Comparison of ENCODE assay signal across 10 mouse cellular contexts in the genomic region with DNA sequence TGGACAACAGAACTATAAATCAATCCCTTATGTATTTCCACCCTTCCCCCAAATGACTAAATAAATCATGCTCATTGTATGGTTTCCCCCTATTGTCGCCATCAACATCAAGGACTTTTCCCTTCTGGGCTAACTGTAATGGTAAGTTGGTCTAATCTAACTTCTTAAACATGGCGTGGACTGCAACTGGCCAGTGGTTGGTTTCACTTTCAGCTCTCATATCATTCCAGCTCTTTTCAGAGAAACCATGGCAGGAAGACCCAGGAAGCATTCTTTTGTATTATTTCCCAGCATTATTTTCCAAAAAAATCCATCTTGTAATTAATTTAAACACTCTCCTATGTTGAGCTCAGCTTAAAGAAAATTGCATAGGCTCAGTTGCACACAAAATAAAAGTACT. TPM values are rescaled to one million over a fixed set of nuclear protein-coding genes. Genes with fewer than 3 reads are reported as not detected.
DNase-seq lines count a peak whose midpoint lies in the region; ATAC-seq and TF ChIP-seq lines count a peak whose summit lies in the region.
"Had no signal": no experiment of that assay in that cellular context is flagged by ENCODE, and none has a peak within 500 bp of the region (broad histone marks: within the 10 kb centered on the region; RNA-seq: fewer than 3 reads in every experiment).

No protein-coding gene starts in this region.

- TF ChIP-seq POLR2A in cortical plate, adult 2 months (IDR thresholded peaks at IDR 0.05; ENCODE audit: extremely low read depth, insufficient read depth, low read length), result no peak
- TF ChIP-seq POLR2A in cerebellum, adult 2 months (IDR thresholded peaks at IDR 0.05; ENCODE audit: borderline replicate concordance, insufficient read depth, low read length), result no peak

- WGBS in embryonic facial prominence, embryonic 12.5 days, result 88% methylated on average over 2 of the region's 2 CpGs
- 90% methylated on average over 2 of the region's 2 CpGs for WGBS in embryonic facial prominence, embryonic 10.5 days
- 52% methylated on average over 2 of the region's 2 CpGs for WGBS in kidney, embryonic 15.5 days
- 39% methylated on average over 2 of the region's 2 CpGs for WGBS in liver, embryonic 12.5 days (ENCODE audit: insufficient replicate concordance)
- 91% methylated on average over 2 of the region's 2 CpGs for whole genome bisulfite sequencing in cerebellum, adult 2 months

- peak overlapping the region; percentile 31 for H3K4me2 ChIP-seq in embryonic facial prominence, embryonic 12.5 days (replicated peaks)
- H3K4me2 ChIP-seq in kidney, embryonic 15.5 days, result peak overlapping the region; percentile 49
- peak overlapping the region; percentile 43 for H3K4me2 ChIP-seq in liver, embryonic 12.5 days

- H3K9me3 ChIP-seq in embryonic facial prominence, embryonic 12.5 days, result no peaks in the 10 kb centered on the region
- H3K9me3 ChIP-seq in embryonic facial prominence, embryonic 10.5 days, result no peaks in the 10 kb centered on the region
- H3K9me3 ChIP-seq in kidney, embryonic 15.5 days (replicated peaks), result no peaks in the 10 kb centered on the region
- no peaks in the 10 kb centered on the region for H3K9me3 ChIP-seq in liver, embryonic 12.5 days (replicated peaks)

- no peaks in the 10 kb centered on the region for H3K27me3 ChIP-seq in embryonic facial prominence, embryonic 12.5 days
- H3K27me3 ChIP-seq in embryonic facial prominence, embryonic 10.5 days (replicated peaks; ENCODE audit: low read depth, poor library complexity, severe bottlenecking), result no peaks in the 10 kb centered on the region
- no peaks in the 10 kb centered on the region for H3K27me3 ChIP-seq in kidney, embryonic 15.5 days
- H3K27me3 ChIP-seq in liver, embryonic 12.5 days (replicated peaks), result no peaks in the 10 kb centered on the region
- H3K27me3 ChIP-seq in cerebellum, adult 2 months (ENCODE audit: control insufficient read depth, insufficient read depth, low read length), result no peaks in the 10 kb centered on the region

- H3K9ac ChIP-seq in embryonic facial prominence, embryonic 12.5 days, result no peak overlapping the region
- H3K9ac ChIP-seq in kidney, embryonic 15.5 days, result no peak overlapping the region
- H3K9ac ChIP-seq in liver, embryonic 12.5 days, result no peak overlapping the region

- no peaks in the 10 kb centered on the region for H3K36me3 ChIP-seq in embryonic facial prominence, embryonic 12.5 days
- H3K36me3 ChIP-seq in embryonic facial prominence, embryonic 10.5 days (replicated peaks), result 0 out of 2 replicates have a peak, but pooled peaks cover 3% of the 10 kb centered on the region
- H3K36me3 ChIP-seq in kidney, embryonic 15.5 days, result peaks cover 3% of the 10 kb centered on the region; the same call in 1 of the 2 replicates
- H3K36me3 ChIP-seq in liver, embryonic 12.5 days, result no peaks in the 10 kb centered on the region

- peak overlapping the region; percentile 81; the same call in 1 of the 2 replicates for H3K27ac ChIP-seq in embryonic facial prominence, embryonic 12.5 days
- H3K27ac ChIP-seq in embryonic facial prominence, embryonic 10.5 days (replicated peaks), result no peak overlapping the region
- H3K27ac ChIP-seq in kidney, embryonic 15.5 days, result peak overlapping the region; percentile 79
- H3K27ac ChIP-seq in cortical plate, adult 2 months (ENCODE audit: insufficient read depth, low read length), result no peak overlapping the region
- no peak overlapping the region for H3K27ac ChIP-seq in liver, embryonic 12.5 days
- H3K27ac ChIP-seq in cerebellum, adult 2 months (ENCODE audit: insufficient read depth, low read length), result no peak overlapping the region

- DNase-seq in embryonic facial prominence, embryonic 10.5 days (ENCODE audit: low spot score), result no peak
- DNase-seq in kidney, postnatal 25 days, result no peak
- no peak for DNase-seq in cerebellum, postnatal 25 days
- DNase-seq in cerebellum, adult 2 months, result no peak
- DNase-seq: gastrocnemius, postnatal 36 days; layer of hippocampus, adult 9-11 months had no signal

- peaks cover 12% of the 10 kb centered on the region; the same call in 1 of the 2 replicates for H3K4me1 ChIP-seq in embryonic facial prominence, embryonic 12.5 days
- H3K4me1 ChIP-seq in embryonic facial prominence, embryonic 10.5 days, result peaks cover 24% of the 10 kb centered on the region
- peaks cover 14% of the 10 kb centered on the region for H3K4me1 ChIP-seq in kidney, embryonic 15.5 days
- no peaks in the 10 kb centered on the region; the same call in 1 of the 2 replicates for H3K4me1 ChIP-seq in cortical plate, adult 2 months (ENCODE audit: control insufficient read depth, insufficient read depth, low read length)
- H3K4me1 ChIP-seq in liver, embryonic 12.5 days, result peaks cover 6% of the 10 kb centered on the region; the same call in 1 of the 2 replicates
- H3K4me1 ChIP-seq in cerebellum, adult 2 months (ENCODE audit: control insufficient read depth, insufficient read depth, low read length), result no peaks in the 10 kb centered on the region

- ATAC-seq in embryonic facial prominence, embryonic 12.5 days (ENCODE audit: insufficient number of reproducible peaks, insufficient read depth, low FRiP score, low TSS enrichment), result no peak
- peak; percentile 66; the same call in 1 of the 2 replicates for ATAC-seq in kidney, embryonic 15.5 days (replicated peaks; ENCODE audit: low FRiP score)
- ATAC-seq in liver, embryonic 12.5 days, result no peak

- TF ChIP-seq CTCF in cortical plate, adult 2 months (IDR thresholded peaks at IDR 0.05; ENCODE audit: extremely low read depth, insufficient read depth, low read length), result no peak
- no peak for TF ChIP-seq CTCF in cerebellum, adult 2 months (IDR thresholded peaks at IDR 0.05; ENCODE audit: borderline replicate concordance, insufficient read depth, low read depth, low read length)

- H3K4me3 ChIP-seq in embryonic facial prominence, embryonic 12.5 days, result no peak overlapping the region
- H3K4me3 ChIP-seq in embryonic facial prominence, embryonic 10.5 days, result no peak overlapping the region
- peak overlapping the region; percentile 12 for H3K4me3 ChIP-seq in kidney, embryonic 15.5 days (replicated peaks)
- H3K4me3 ChIP-seq in cortical plate, adult 2 months (ENCODE audit: insufficient read depth, low read length), result peak overlapping the region; percentile 37; the same call in 1 of the 2 replicates
- no peak overlapping the region for H3K4me3 ChIP-seq in liver, embryonic 12.5 days
- H3K4me3 ChIP-seq in cerebellum, adult 2 months (replicated peaks; ENCODE audit: insufficient read depth, low read depth, low read length), result no peak overlapping the region

RNA-seq across cellular contexts. Expression of a gene that starts 23.0 kb away (rescaled TPM):
- polyA plus RNA-seq in embryonic facial prominence, embryonic 12.5 days (2016; fragmentation: Nextera tagmentation; extraction: Ambion mirVana), result 117 and 121 TPM in 2 replicates
- polyA plus RNA-seq in embryonic facial prominence, embryonic 10.5 days (2016; fragmentation: Nextera tagmentation; extraction: Ambion mirVana), result 103 and 106 TPM in 2 replicates
- polyA plus RNA-seq in kidney, embryonic 15.5 days (2015; fragmentation: Nextera tagmentation; extraction: Ambion mirVana), result 109 and 117 TPM in 2 replicates
- polyA plus RNA-seq in cortical plate, adult 2 months (2012; rRNA removed), result 16.8 and 18.8 TPM in 2 replicates
- polyA plus RNA-seq in liver, embryonic 12.5 days (2016; fragmentation: Nextera tagmentation; extraction: Ambion mirVana), result 54.5 and 58.8 TPM in 2 replicates
- polyA plus RNA-seq in cerebellum, adult 2 months (2012; rRNA removed), result 23.5 and 25.5 TPM in 2 replicates

Comparison
In these comparisons a context has a peak if more than half of its experiments do, and no peak if none do; other contexts are left out.
1. H3K27ac ChIP-seq: peak in embryonic facial prominence, embryonic 12.5 days (single experiment) and kidney, embryonic 15.5 days (single experiment); none in embryonic facial prominence, embryonic 10.5 days (single experiment), cortical plate, adult 2 months (single experiment), liver, embryonic 12.5 days (single experiment) and cerebellum, adult 2 months (single experiment).
2. H3K4me3 ChIP-seq: peak in kidney, embryonic 15.5 days (single experiment) and cortical plate, adult 2 months (single experiment); none in embryonic facial prominence, embryonic 12.5 days (single experiment), embryonic facial prominence, embryonic 10.5 days (single experiment), liver, embryonic 12.5 days (single experiment) and cerebellum, adult 2 months (single experiment).
3. Peak in every context shown above with its lines, with median percentiles within 50 percentile points of each other: H3K4me2 ChIP-seq.